Mouse (Mus musculus) stomach, postnatal 0 days (tissue): ENCODE measurements at regions not wholly inside any gene's neighbourhood (a gene's known extent, or its start where the extent isn't known, plus 50 kb on each side); places are given as distances from the start of the nearest gene placed in this dataset.

Experiments used
- ATAC-seq: fragments of 200-750 bp; cut with Nextera tagmentation; 2 replicates; pipeline ENCODE4 v1.8.0; 2017; ENCODE audit not compliant: low FRiP score, low TSS enrichment
- DNase-seq: peaks from one replicate; pipeline ENCODE4 v3.0.0-alpha.2; 2016; ENCODE audit warnings: low spot score
- H3K27ac ChIP-seq: fragments of 300-500 bp; sonication (generic); replicated peaks from 2 replicates; pipeline ENCODE4 v1.5.1; 2014; ENCODE audit warnings: mild to moderate bottlenecking, control low read depth
- H3K27me3 ChIP-seq: fragments of 300-500 bp; sonication (generic); 2 replicates; pipeline ENCODE4 v1.6.1; 2014; ENCODE audit warnings: low read length; ENCODE audit not compliant: control insufficient read depth, insufficient read depth
- H3K36me3 ChIP-seq: fragments of 300-500 bp; sonication (generic); 2 replicates; pipeline ENCODE4 v1.6.1; 2014; ENCODE audit warnings: low read length, mixed read lengths; ENCODE audit not compliant: control insufficient read depth, insufficient read depth
- H3K4me1 ChIP-seq: fragments of 300-500 bp; sonication (generic); replicated peaks from 2 replicates; pipeline ENCODE4 v1.6.1; 2014; ENCODE audit warnings: antibody characterized with exemption; ENCODE audit not compliant: control insufficient read depth, insufficient read depth
- H3K4me2 ChIP-seq: fragments of 300-500 bp; sonication (generic); replicated peaks from 2 replicates; pipeline ENCODE4 v1.6.1; 2014; ENCODE audit warnings: low read depth, mild to moderate bottlenecking, control low read depth, moderate library complexity
- H3K4me3 ChIP-seq: fragments of 300-500 bp; sonication (generic); 2 replicates; pipeline ENCODE4 v1.5.1; 2014; ENCODE audit warnings: low read depth, low read length, control low read depth
- H3K9ac ChIP-seq: fragments of 300-500 bp; sonication (generic); 2 replicates; pipeline ENCODE4 v1.6.1; 2014; ENCODE audit warnings: mild to moderate bottlenecking, low read length, control low read depth, mixed read lengths
- H3K9me3 ChIP-seq: fragments of 300-500 bp; sonication (generic); 2 replicates; pipeline ENCODE4 v1.6.1; 2016; ENCODE audit warnings: low read length; ENCODE audit not compliant: control insufficient read depth
- CTCF ChIP-seq: IDR thresholded peaks from 2 replicates; pipeline ENCODE4 v1.5.1; 2016; ENCODE audit warnings: antibody characterized with exemption, low read depth, mild to moderate bottlenecking, moderate library complexity
- EP300 ChIP-seq: optimal IDR thresholded peaks from 2 replicates; pipeline ENCODE3; 2016; ENCODE audit warnings: antibody characterized with exemption
- WGBS: fragments of 180-500 bp; shearing (Covaris S2); extraction: QIAGEN DNeasy Blood & Tissue Kit; methylation state at CpG from one replicate; pipeline ENCODE4 v1.1.7; 2014; 5-methylcytosine and 5-hydroxymethylcytosine counted together

- no peaks in the 10 kb centered on the region for H3K4me1 ChIP-seq
- DNase-seq (no peak), ATAC-seq (no peak)
- H3K36me3 ChIP-seq, result no peaks in the 10 kb centered on the region
- H3K27me3 ChIP-seq, result no peaks in the 10 kb centered on the region
- no peak overlapping the region for H3K4me3 ChIP-seq
- no peak overlapping the region for H3K9ac ChIP-seq
- WGBS, result 69% methylated on average over 9 of the region's 9 CpGs
- no peaks in the 10 kb centered on the region for H3K9me3 ChIP-seq
- no peak overlapping the region for H3K4me2 ChIP-seq
- no peak overlapping the region for H3K27ac ChIP-seq
- TF ChIP-seq EP300 (no peak), CTCF (no peak)
Measured at GRCm38 (mm10) chr14:105514413-105514812, 256.0 kb downstream of the Ndfip2 start.

DNA sequence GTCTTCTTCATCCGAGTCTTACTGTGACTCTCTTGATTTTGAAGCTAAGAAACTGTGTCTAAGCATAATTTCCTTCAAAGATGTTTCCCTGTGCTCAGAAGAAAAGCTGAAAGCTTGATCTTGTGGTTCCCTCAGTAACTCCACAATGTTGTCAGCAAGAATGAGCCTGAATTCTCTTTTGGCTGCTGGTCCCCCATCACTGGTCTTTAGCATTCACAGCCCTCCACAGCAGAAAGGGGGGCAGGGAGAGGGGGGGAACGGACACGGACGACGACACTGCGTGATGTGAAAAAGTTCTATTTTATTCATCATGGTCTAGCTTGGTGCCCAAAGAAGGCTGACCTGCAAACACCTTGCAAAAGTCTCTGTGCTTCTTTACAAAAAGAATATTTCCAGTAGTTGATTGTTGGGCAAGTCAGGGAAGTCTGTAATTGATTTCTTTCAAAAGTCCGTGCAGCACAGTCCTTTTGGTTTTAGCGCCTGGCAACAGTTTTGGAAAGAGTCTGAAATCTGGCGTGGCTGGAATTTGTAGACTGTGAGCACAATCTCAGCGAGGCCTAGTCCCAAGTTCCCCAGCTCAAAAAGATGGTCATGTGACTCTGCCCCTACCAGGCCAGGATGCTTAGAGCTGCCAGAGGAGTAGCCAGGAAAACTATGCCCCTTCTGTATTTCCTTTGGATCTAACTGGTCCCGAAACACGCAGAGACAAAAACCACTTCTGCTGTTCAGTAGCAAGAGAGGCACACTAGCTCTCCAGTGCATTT lies 254.7 kb downstream of the Ndfip2 start:
- no peak overlapping the region for H3K9ac ChIP-seq
- no peak overlapping the region for H3K4me3 ChIP-seq
- H3K27ac ChIP-seq, result no peak overlapping the region
- H3K9me3 ChIP-seq, result no peaks in the 10 kb centered on the region
- H3K4me2 ChIP-seq, result no peak overlapping the region
- H3K27me3 ChIP-seq, result no peaks in the 10 kb centered on the region
- ATAC-seq (no peak), DNase-seq (no peak)
- 85% methylated on average over 12 of the region's 12 CpGs for WGBS
- H3K4me1 ChIP-seq, result no peaks in the 10 kb centered on the region
- H3K36me3 ChIP-seq, result no peaks in the 10 kb centered on the region
- TF ChIP-seq EP300 (no peak), CTCF (no peak)

- DNase-seq (no peak), ATAC-seq (no peak)
- Histone ChIP-seq H3K4me1 (no peaks in the 10 kb centered on the region), H3K27me3 (no peaks in the 10 kb centered on the region), H3K27ac (no peak overlapping the region), H3K4me3 (no peak overlapping the region), H3K36me3 (no peaks in the 10 kb centered on the region), H3K9ac (no peak overlapping the region), H3K9me3 (no peaks in the 10 kb centered on the region), H3K4me2 (no peak overlapping the region)
- TF ChIP-seq EP300 (no peak), CTCF (no peak)
- WGBS, result 86% methylated on average over 4 of the region's 4 CpGs
Measured at GRCm38 (mm10) chr14:105511826-105512225, 253.5 kb downstream of the Ndfip2 start.

DNA sequence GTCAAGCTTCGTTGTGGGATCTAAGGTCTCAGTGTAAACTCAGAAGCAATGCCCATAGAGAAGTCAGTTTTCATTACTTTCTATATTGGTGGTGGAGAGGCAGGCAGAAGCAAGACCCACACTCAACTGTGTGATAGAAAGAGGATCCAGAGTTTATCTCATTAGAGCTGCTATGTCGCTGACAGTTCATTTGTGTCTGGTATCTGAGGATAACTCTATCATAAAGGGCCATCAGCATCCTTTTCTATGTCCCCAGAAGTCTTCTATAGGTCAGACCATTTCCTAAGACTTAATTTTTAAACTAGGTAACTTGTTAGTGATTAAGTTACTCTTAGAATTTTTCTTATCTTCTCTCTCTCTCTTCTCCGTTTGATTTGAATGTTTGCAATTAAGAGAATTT lies 252.8 kb downstream of the Ndfip2 start:
- WGBS, result 78% methylated on average over 3 of the region's 3 CpGs
- Histone ChIP-seq H3K4me1 (no peaks in the 10 kb centered on the region), H3K9ac (no peak overlapping the region), H3K27me3 (no peaks in the 10 kb centered on the region), H3K4me3 (no peak overlapping the region), H3K4me2 (no peak overlapping the region), H3K9me3 (no peaks in the 10 kb centered on the region), H3K27ac (no peak overlapping the region), H3K36me3 (no peaks in the 10 kb centered on the region)
- DNase-seq, result no peak
- TF ChIP-seq EP300 (no peak), CTCF (no peak)
- ATAC-seq, result no peak

DNA sequence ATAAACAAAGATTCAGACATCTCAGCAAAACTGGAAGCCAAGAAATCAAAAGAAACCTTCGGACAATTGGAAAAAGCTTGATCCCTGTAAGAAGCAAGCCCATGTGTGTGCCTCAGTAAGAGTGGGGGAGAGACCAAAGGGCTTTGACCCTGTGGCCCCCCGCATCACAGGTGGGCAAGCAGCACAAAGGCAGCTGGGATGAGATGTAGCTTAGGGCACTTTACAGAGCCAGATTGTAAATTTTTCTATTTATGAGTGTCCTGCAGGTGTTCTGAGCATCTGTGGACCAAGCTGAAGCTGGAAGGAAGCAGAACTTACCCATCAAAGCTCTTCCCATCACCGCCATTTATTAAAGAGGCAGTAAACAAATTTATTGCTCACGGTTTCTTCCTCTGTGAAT lies 246.9 kb downstream of the Ndfip2 start:
- Histone ChIP-seq H3K9me3 (no peaks in the 10 kb centered on the region), H3K4me1 (no peaks in the 10 kb centered on the region), H3K4me2 (no peak overlapping the region), H3K36me3 (no peaks in the 10 kb centered on the region), H3K27ac (no peak overlapping the region), H3K4me3 (no peak overlapping the region), H3K27me3 (no peaks in the 10 kb centered on the region), H3K9ac (no peak overlapping the region)
- DNase-seq (no peak), ATAC-seq (no peak)
- 69% methylated on average over 4 of the region's 4 CpGs for WGBS
- TF ChIP-seq CTCF (no peak), EP300 (no peak)

DNA sequence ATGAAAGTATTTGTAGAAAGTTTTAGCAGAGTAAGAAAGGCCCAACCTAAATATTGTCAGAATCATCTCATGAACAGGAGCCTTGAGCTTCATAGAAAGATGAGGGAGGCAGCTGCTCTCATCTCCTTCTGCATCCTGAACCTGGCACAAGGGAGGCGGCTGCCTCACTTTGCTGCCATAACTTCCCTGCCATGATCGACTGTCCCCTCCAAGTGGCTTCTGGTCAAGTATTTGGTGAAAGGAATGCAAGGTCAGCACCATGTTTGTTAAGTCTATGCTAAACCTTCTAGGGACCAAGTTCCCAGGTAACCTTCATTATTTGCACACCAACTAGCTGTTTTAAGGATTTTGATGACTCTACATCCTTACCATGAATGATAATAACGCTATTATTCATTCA lies 246.0 kb downstream of the Ndfip2 start:
- no peak overlapping the region for H3K4me3 ChIP-seq
- H3K36me3 ChIP-seq, result no peaks in the 10 kb centered on the region
- H3K27ac ChIP-seq, result no peak overlapping the region
- H3K9ac ChIP-seq, result no peak overlapping the region
- H3K4me2 ChIP-seq, result no peak overlapping the region
- 84% methylated on average over 3 of the region's 3 CpGs for WGBS
- H3K27me3 ChIP-seq, result no peaks in the 10 kb centered on the region
- ATAC-seq, result no peak
- no peaks in the 10 kb centered on the region for H3K4me1 ChIP-seq
- no peaks in the 10 kb centered on the region for H3K9me3 ChIP-seq
- no peak for TF ChIP-seq CTCF
- TF ChIP-seq EP300, result no peak
- DNase-seq, result no peak
